Mouse (Mus musculus): Measurements from ENCODE around the gene Fam136a. TPM values are rescaled to one million over a fixed set of nuclear protein-coding genes. Genes with fewer than 3 reads are reported as not detected.
"Not testable (repeated sequence)": the region's sequence is repeated elsewhere in the genome, so short reads cannot be mapped to it uniquely, and the experiment has no call there.

Gene Fam136a
- total RNA-seq, 2 experiments from 2014 or later, result 37.2 to 38.4 TPM

- peak; percentile 39 to 59 for DNase-seq (ENCODE audit: low spot score in 2 of 2)
Observed at GRCm38 (mm10) chr6:86366125-86366852, 843 bp downstream of the Fam136a start.

DNA sequence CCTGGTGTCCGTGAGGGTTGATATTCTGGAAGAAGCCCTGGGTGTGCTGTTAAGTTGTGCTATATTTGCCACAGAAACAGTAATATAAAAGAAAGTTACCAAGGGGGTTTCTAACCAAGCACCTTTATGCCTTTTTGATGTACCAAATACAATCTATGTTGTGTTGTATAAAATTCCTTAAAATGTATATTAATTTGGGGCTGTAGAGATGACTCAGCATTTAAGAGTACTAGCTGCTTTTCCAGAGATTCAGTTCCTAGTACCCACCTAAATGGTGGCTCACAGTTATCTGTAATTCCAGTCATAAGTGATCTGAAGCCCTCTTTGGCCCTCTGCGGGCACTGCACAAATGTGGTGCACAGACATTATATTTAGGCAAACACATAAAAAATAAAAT is 1.4 kb downstream of the Fam136a start:
- DNase-seq (ENCODE audit: low spot score in 2 of 2), result no peak

DNA sequence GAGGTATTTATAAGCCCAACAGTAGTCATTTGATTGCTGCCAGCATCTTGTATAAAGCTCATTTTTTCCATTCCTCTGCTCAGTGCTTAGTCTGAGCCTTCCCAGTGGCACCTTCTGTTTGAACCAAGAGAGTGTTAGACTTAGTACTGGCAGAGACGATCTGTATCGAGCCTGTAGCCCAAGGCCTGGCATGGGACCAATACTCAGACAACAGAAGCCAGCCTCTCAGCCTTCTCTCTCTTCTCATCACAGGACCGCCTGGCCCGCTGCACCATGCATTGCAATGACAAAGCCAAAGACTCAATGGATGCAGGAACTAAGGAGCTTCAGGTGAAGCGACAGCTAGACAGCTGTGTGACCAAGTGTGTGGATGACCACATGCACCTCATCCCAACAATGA is 3.0 kb downstream of the Fam136a start:
- DNase-seq (ENCODE audit: low spot score in 2 of 2), result no peak

DNA sequence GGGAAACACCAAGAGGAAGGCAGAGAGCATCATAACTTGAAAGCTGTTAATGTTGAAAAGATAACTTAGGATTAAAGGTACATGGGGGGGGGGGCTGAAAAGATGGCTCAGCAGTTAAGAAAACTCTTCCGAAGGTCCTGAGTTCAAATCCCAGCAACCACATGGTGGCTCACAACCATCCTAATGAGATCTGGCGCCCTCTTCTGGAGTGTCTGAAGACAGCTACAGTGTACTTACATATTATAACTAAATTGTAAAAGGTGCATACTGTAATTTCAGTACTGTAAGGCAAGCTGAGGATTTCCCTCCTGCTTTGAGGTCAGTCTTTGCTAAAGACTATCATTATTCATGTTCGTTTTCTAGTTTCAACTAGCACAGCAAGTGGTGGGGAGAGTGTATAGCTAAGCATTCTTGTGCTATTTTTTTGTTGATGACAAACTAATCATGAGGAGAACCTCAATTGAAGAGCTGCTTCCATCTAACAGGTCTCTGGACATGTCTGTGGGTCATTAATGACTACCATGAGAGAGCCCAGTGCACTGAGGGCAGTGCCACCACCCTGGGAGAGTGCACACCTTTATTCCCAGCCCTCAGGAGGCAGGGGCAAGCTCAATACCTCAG is 4.8 kb downstream of the Fam136a start:
- no peak for DNase-seq (ENCODE audit: low spot score in 2 of 2)

- DNase-seq (ENCODE audit: low spot score in 2 of 2), result no peak
Observed at GRCm38 (mm10) chr6:86370764-86371339, 5.4 kb downstream of the Fam136a start, which contains the start of gene Snrpg. Snrpg (plus strand) TSS chr6:86371304.

GRCm38 (mm10) chr6:86371340-86371911 is 6.0 kb downstream of the Fam136a start:
- peak; percentile 96 to 97 for DNase-seq (ENCODE audit: low spot score in 2 of 2)

GRCm38 (mm10) chr6:86371950-86372516 is 6.6 kb downstream of the Fam136a start:
- DNase-seq (ENCODE audit: low spot score in 2 of 2), result no peak

- DNase-seq (ENCODE audit: low spot score in 2 of 2), result no peak
Observed at GRCm38 (mm10) chr6:86373556-86373955, 8.1 kb downstream of the Fam136a start.

- no peak for DNase-seq (ENCODE audit: low spot score in 2 of 2)
Observed at GRCm38 (mm10) chr6:86378341-86378740, 12.9 kb downstream of the Fam136a start.

- DNase-seq (ENCODE audit: low spot score in 2 of 2), result not testable (repeated sequence)
Observed at GRCm38 (mm10) chr6:86380112-86380511, 14.7 kb downstream of the Fam136a start.

DNA sequence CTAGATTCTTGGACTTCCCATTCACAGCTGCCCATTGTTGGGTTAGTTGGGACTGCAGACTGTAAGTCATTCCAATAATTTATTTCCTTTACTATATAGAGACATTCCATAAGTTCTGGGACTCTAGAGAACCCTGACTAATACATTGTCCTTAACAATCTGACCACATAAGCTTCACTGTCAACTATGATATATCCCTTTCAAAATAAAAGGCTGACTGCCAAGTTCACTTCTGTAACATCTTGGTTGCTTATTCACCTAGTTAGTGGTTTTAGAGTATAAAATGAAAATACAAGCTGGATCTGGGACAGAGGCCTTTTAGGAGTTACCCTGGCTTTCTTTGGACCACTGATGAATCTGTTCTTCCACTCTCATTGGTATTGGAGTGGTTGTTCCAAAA is 17.1 kb downstream of the Fam136a start:
- no peak for DNase-seq (ENCODE audit: low spot score in 2 of 2)

- no peak for DNase-seq (ENCODE audit: low spot score in 2 of 2)
Observed at GRCm38 (mm10) chr6:86383370-86383769, 17.9 kb downstream of the Fam136a start.

DNA sequence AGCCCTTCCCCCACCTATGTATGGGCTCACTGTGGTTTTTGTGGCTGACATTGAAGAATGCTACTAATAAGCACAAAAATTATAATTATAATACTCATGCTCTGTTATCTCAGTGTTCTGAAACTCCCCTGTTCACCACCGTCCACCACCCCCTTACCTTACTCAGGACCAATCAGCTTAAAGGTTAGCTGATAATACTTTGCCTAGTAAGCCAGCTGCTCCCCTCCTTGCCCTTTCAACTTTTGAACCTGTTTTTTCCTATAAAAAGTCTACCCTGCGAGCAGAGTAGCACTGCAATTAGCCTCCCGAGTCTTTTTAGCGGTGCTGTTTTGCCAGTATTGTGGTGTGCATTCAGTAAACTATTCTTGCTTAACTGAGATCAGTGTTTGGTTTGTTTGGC is 19.2 kb downstream of the Fam136a start:
- no peak for DNase-seq (ENCODE audit: low spot score in 2 of 2)

DNA sequence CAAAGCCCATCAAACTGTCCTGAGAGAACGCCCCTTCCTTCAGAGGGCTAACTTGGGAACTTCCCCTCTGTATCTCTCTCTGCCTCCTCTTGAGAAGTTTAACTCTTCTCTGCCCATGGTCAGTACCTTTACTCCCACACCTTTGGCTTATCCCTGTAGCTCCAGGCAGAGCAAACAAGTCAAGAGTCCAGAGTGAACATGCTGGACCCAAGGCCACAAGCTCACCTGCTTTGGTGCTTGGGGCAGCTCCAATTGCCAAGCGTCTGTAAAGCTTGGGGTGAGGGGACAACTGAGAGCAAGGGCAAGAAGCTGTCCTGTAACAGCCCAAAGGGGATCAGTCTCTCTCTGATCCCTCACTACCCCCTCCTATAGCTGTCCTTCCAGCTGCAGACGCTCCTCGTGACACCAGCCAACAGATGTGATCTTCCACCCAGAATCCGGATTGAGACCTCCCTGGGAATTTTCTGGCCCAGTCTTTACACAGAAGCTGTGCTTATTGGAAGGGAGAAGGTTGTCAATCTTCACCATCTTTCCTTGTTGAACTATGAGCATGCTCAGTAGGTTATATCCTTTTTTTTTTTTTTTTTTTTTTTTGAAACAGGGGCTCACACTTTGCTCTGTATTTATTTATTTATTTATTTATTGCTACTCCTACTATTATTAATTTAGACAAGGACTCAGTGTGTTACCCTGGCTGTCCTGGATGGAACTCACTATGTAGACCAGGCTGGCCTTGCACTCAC is 20.1 kb downstream of the Fam136a start:
- no peak for DNase-seq (ENCODE audit: low spot score in 2 of 2)

GRCm38 (mm10) chr6:86387313-86387712 is 21.9 kb downstream of the Fam136a start:
- DNase-seq (ENCODE audit: low spot score in 2 of 2), result no peak

GRCm38 (mm10) chr6:86388461-86388860 is 23.0 kb downstream of the Fam136a start:
- DNase-seq (ENCODE audit: low spot score in 2 of 2), result no peak

DNA sequence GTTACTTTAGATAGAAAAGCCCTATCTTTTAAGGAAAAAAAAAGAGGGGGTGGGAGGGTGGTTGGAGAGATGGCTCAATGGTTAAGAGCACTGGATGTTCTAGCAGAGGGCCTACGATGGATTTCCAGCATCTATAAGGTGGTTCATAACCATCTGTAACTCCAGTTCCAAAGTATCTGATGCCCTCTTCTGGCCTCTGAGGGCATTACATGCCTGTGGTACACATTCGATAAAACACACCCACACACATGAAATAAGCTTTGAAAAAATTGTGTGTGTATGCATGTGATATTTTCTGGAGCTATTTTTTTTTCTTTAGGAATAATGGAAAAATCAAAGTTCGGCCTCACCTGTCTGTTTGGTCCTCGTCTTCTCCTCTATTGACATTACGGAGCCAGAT is 25.9 kb downstream of the Fam136a start:
- no peak for DNase-seq (ENCODE audit: low spot score in 2 of 2)

- no peak for DNase-seq (ENCODE audit: low spot score in 2 of 2)
Observed at GRCm38 (mm10) chr6:86393187-86393586, 27.7 kb downstream of the Fam136a start.

DNA sequence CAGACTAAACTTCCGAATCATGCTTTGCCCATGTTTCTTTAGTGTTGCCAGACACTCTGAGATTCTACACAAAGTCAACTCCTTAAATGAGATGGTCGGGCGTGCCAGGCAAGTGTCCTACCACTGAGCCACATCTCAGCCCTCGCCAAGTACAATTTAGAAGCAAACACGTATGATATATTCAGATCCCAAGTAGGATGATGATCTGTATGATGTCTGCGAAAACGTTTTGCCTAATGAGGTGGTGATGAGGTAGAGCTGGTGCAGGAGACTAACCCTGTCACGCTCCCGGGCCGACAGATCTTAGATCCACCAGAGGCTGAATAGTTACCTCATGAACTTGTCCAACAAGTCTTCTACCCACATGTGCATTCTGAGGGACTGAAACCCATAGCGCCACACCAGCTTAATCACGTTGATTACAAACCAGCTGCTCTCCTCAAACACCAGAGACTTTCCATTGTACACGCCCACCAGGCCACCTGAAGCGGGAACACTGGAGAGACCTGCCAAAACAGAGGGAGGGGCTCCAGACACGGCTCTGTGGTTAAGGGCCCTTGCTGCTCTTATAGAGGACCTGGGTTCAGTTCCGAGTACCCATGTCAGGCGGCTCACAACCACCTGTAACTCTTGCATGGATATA is 28.8 kb downstream of the Fam136a start:
- no peak for DNase-seq (ENCODE audit: low spot score in 2 of 2)

- DNase-seq (ENCODE audit: low spot score in 2 of 2), result no peak
Observed at GRCm38 (mm10) chr6:86395021-86395420, 29.6 kb downstream of the Fam136a start.

DNA sequence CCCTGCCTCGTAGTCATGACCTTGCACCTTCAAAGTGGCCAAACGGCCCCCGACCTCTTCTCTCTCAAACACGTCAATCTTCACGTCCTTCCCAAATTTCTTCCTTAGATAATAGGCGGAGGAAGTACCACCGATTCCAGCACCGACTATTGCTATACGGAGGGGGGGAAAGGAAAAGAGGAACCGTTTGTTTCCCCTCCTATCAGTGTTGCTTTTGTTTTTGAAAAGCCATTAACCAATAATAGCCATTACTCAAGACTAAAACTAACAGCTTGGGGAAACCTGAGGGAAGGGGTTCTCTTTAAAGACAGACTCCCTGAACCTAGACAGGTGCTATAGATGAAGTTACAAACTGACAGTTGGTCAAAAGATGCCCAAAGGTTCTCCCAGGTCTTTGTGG is 30.5 kb downstream of the Fam136a start:
- DNase-seq (ENCODE audit: low spot score in 2 of 2), result no peak
